Mouse (Mus musculus): Measurements from ENCODE around the gene Ube4a. TPM values are rescaled to one million over a fixed set of nuclear protein-coding genes. Genes with fewer than 3 reads are reported as not detected.

Ube4a gene
- total and polyA plus RNA-seq, 2 experiments from 2014 or later = 28.9 to 51.5 TPM

GRCm38 (mm10) chr9:44881221-44881871 lies 84.1 kb downstream of the Ube4a start, which contains the start of gene Kmt2a:
Gene Kmt2a, minus strand, starts transcription at chr9:44881296.
- Histone ChIP-seq H3K27me3 (ENCODE audit: insufficient read depth, low read length) (no peaks in the 10 kb centered on the region), H3K4me1 (ENCODE audit: insufficient read depth) (peaks cover 10% of the 10 kb centered on the region; the same call in 1 of the 2 replicates), H3K27ac (ENCODE audit: low read depth, low read length) (peak within 1 kb of the TSS; percentile 99), H3K4me2 (ENCODE audit: low read depth) (peak within 1 kb of the TSS; percentile 95), H3K9ac (peak within 1 kb of the TSS; percentile 95), H3K9me3 (ENCODE audit: low read length) (no peaks in the 10 kb centered on the region), H3K36me3 (ENCODE audit: insufficient read depth) (no peaks in the 10 kb centered on the region; the same call in 1 of the 2 replicates), H3K4me3 (ENCODE audit: low read depth, low read length) (peak within 1 kb of the TSS; percentile 100)
- DNase-seq = peak; percentile 99
- no peak for TF ChIP-seq CTCF (IDR thresholded peaks at IDR 0.05; ENCODE audit: low read depth)
- ATAC-seq = peak; percentile 75
- 4% methylated on average over 47 of the region's 71 CpGs for WGBS

GRCm38 (mm10) chr9:44880309-44881081 lies 84.9 kb downstream of the Ube4a start:
- Histone ChIP-seq H3K9ac (peak overlapping the region; percentile 95), H3K4me3 (ENCODE audit: low read depth, low read length) (peak overlapping the region; percentile 100), H3K27ac (ENCODE audit: low read depth, low read length) (peak overlapping the region; percentile 99), H3K4me2 (ENCODE audit: low read depth) (peak overlapping the region; percentile 83), H3K9me3 (ENCODE audit: low read length) (no peaks in the 10 kb centered on the region), H3K36me3 (ENCODE audit: insufficient read depth) (no peaks in the 10 kb centered on the region; the same call in 1 of the 2 replicates), H3K27me3 (ENCODE audit: insufficient read depth, low read length) (no peaks in the 10 kb centered on the region), H3K4me1 (ENCODE audit: insufficient read depth) (peaks cover 13% of the 10 kb centered on the region)
- DNase-seq (peak; percentile 39), ATAC-seq (peak; percentile 5; the same call in 1 of the 2 replicates)
- TF ChIP-seq CTCF (IDR thresholded peaks at IDR 0.05; ENCODE audit: low read depth) = no peak
- 1% methylated on average over 37 of the region's 44 CpGs for WGBS

GRCm38 (mm10) chr9:44879694-44880271 lies 85.6 kb downstream of the Ube4a start:
- ATAC-seq = no peak

GRCm38 (mm10) chr9:44878776-44879500 lies 86.5 kb downstream of the Ube4a start:
- H3K4me1 ChIP-seq (ENCODE audit: insufficient read depth) = peaks cover 16% of the 10 kb centered on the region
- H3K9ac ChIP-seq = peak overlapping the region; percentile 95
- DNase-seq (no peak), ATAC-seq (no peak)
- TF ChIP-seq CTCF (IDR thresholded peaks at IDR 0.05; ENCODE audit: low read depth) = no peak
- H3K27ac ChIP-seq (ENCODE audit: low read depth, low read length) = peak overlapping the region; percentile 99
- H3K27me3 ChIP-seq (ENCODE audit: insufficient read depth, low read length) = no peaks in the 10 kb centered on the region
- WGBS = 8% methylated on average over 9 of the region's 9 CpGs
- peak overlapping the region; percentile 83 for H3K4me2 ChIP-seq (ENCODE audit: low read depth)
- peak overlapping the region; percentile 100 for H3K4me3 ChIP-seq (ENCODE audit: low read depth, low read length)
- H3K36me3 ChIP-seq (ENCODE audit: insufficient read depth) = no peaks in the 10 kb centered on the region; the same call in 1 of the 2 replicates
- no peaks in the 10 kb centered on the region for H3K9me3 ChIP-seq (ENCODE audit: low read length)

More at GRCm38 (mm10) chr9:44879694-44880271, 85.6 kb downstream of the Ube4a start:
- no peaks in the 10 kb centered on the region; the same call in 1 of the 2 replicates for H3K36me3 ChIP-seq (ENCODE audit: insufficient read depth)
- peaks cover 16% of the 10 kb centered on the region for H3K4me1 ChIP-seq (ENCODE audit: insufficient read depth)
- no peaks in the 10 kb centered on the region for H3K9me3 ChIP-seq (ENCODE audit: low read length)
- no peak for DNase-seq
- no peak for TF ChIP-seq CTCF (IDR thresholded peaks at IDR 0.05; ENCODE audit: low read depth)
- H3K4me3 ChIP-seq (ENCODE audit: low read depth, low read length) = peak overlapping the region; percentile 100
- under 1% methylated on average over 13 of the region's 13 CpGs for WGBS
- peak overlapping the region; percentile 95 for H3K9ac ChIP-seq
- H3K27ac ChIP-seq (ENCODE audit: low read depth, low read length) = peak overlapping the region; percentile 99
- peak overlapping the region; percentile 83 for H3K4me2 ChIP-seq (ENCODE audit: low read depth)
- no peaks in the 10 kb centered on the region for H3K27me3 ChIP-seq (ENCODE audit: insufficient read depth, low read length)

DNA sequence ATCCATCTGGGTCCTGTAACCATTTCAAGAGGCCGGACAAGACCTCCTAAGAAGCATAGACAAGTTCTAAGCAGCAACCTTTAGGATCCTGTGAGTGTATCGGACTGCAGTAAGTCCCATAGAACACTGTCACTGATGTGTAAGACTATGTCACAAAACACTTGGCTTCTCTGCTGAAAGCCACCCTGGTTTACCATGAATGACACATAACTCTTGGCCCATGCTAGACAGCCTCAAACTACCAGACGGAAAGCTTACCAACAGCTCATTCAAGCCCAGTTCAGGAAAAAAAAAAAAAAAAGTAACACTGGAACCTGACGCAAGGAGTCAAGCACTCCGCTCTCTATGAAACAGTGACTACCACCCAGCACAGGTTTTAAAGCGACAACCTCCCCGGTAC lies 87.7 kb downstream of the Ube4a start:
- H3K4me3 ChIP-seq (ENCODE audit: low read depth, low read length) = no peak overlapping the region
- WGBS = 75% methylated on average over 7 of the region's 7 CpGs
- no peak for ATAC-seq

DNA sequence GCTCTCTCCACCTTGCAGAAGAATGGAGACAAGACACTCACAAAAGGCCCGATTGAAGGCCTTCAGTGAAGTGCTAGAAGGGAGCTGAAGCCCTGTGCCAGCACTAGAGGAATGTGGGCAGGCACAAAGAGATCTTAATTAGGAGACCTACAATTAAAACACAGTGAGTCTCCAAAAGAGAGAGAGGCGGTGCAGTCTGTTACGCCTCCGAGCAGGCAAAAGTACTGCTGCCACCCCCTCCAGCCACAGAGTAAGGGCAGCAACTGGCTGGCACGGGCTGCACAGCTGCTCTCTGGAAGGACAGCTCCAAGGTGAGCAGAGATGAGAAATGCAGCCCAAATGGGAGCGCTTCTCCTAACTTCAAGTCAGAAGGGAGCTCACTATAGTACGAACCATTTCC lies 89.9 kb downstream of the Ube4a start:
- Histone ChIP-seq H3K27me3 (ENCODE audit: insufficient read depth, low read length) (no peaks in the 10 kb centered on the region), H3K4me3 (ENCODE audit: low read depth, low read length) (no peak overlapping the region), H3K9ac (no peak overlapping the region), H3K9me3 (ENCODE audit: low read length) (no peaks in the 10 kb centered on the region), H3K4me1 (ENCODE audit: insufficient read depth) (peaks cover 16% of the 10 kb centered on the region), H3K27ac (ENCODE audit: low read depth, low read length) (no peak overlapping the region), H3K4me2 (ENCODE audit: low read depth) (peak overlapping the region; percentile 26; the same call in 1 of the 2 replicates), H3K36me3 (ENCODE audit: insufficient read depth) (no peaks in the 10 kb centered on the region; the same call in 1 of the 2 replicates)
- no peak for DNase-seq
- 18% methylated on average over 7 of the region's 7 CpGs for WGBS
- ATAC-seq = no peak
- TF ChIP-seq CTCF (IDR thresholded peaks at IDR 0.05; ENCODE audit: low read depth) = no peak

More for the DNA sequence above, 87.7 kb downstream of the Ube4a start:
- no peaks in the 10 kb centered on the region for H3K9me3 ChIP-seq (ENCODE audit: low read length)
- H3K36me3 ChIP-seq (ENCODE audit: insufficient read depth) = no peaks in the 10 kb centered on the region; the same call in 1 of the 2 replicates
- no peak for TF ChIP-seq CTCF (IDR thresholded peaks at IDR 0.05; ENCODE audit: low read depth)
- no peak for DNase-seq
- peak overlapping the region; percentile 83 for H3K4me2 ChIP-seq (ENCODE audit: low read depth)
- no peaks in the 10 kb centered on the region for H3K27me3 ChIP-seq (ENCODE audit: insufficient read depth, low read length)
- no peak overlapping the region for H3K9ac ChIP-seq
- H3K27ac ChIP-seq (ENCODE audit: low read depth, low read length) = no peak overlapping the region
- H3K4me1 ChIP-seq (ENCODE audit: insufficient read depth) = peaks cover 16% of the 10 kb centered on the region
